Mouse (Mus musculus) thymus, adult 2 months (tissue): ENCODE results near the gene Itsn2.

ENCODE experiments used
- CTCF ChIP-seq: fragments of 200-500 bp; IDR thresholded peaks from 2 replicates; pipeline ENCODE4 v1.5.1; 2012; ENCODE audit warnings: mild to moderate bottlenecking, control low read depth, low read length, moderate library complexity, borderline replicate concordance; ENCODE audit not compliant: control insufficient read depth, poor library complexity, insufficient read depth; ENCODE audit errors: extremely low read depth
- POLR2A ChIP-seq: fragments of 200-500 bp; IDR thresholded peaks from 2 replicates; pipeline ENCODE4 v1.6.1; 2012; ENCODE audit warnings: mild to moderate bottlenecking, low read length, control low read depth, moderate library complexity; ENCODE audit not compliant: control insufficient read depth, poor library complexity, insufficient read depth; ENCODE audit errors: extremely low read depth

GRCm38 (mm10) chr12:4688386-4688785 lies 95.9 kb downstream of the Itsn2 start:
- TF ChIP-seq CTCF: no peak
- TF ChIP-seq POLR2A: no peak
